Mouse (Mus musculus): Measurements from ENCODE around the gene Kcnip1. TPM values are rescaled to one million over a fixed set of nuclear protein-coding genes. Genes with fewer than 3 reads are reported as not detected.

Kcnip1 gene
- polyA plus RNA-seq, 1 experiment from 2014 or later = 14.4 TPM

DNA sequence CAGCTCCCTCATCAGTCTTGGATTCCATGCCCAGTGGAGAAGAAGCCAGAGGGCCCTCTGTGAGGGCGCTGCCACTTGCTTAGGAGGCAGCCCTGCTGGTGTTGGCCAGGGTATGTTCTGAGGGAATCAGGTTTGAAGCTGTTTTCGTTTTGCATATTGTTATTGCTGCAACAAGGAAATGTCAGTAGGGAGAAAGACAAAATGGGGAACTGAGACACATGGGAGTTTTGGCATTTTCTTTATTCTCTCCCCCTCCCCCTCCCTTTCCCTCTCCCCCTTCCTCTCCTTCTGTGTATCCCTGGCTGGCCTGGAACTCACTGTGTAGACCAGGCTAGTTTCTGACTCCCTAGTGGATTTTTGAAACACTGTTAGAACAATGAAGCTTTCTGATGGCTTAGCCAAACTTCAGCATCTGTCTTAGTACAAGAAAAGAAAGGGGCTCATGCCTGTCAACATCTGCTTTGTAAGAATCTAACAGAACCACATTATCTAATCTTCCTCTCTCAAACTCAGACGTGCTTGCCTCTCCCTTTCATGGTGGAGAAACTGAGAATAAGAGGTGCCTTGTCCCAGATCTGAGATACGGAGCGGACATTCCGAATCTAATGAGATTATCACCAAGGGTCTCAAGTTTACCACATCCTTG, 19.2 kb upstream of the Kcnip1 start:
- WGBS = 82% methylated on average over 6 of the region's 6 CpGs
- Histone ChIP-seq H3K4me1 (replicated peaks; ENCODE audit: control insufficient read depth, insufficient read depth, low read length) (no peaks in the 10 kb centered on the region), H3K27ac (ENCODE audit: low read depth, low read length) (no peak overlapping the region), H3K27me3 (ENCODE audit: control insufficient read depth, insufficient read depth, low read length) (no peaks in the 10 kb centered on the region), H3K4me2 (replicated peaks; ENCODE audit: low read depth, low read length) (no peak overlapping the region), H3K9me3 (ENCODE audit: control insufficient read depth, low read length) (no peaks in the 10 kb centered on the region), H3K36me3 (ENCODE audit: control insufficient read depth, insufficient read depth, low read length) (no peaks in the 10 kb centered on the region), H3K4me3 (ENCODE audit: low read depth, low read length) (no peak overlapping the region), H3K9ac (ENCODE audit: low read depth, low read length) (no peak overlapping the region)
- DNase-seq (ENCODE audit: low spot score) = no peak
- no peak for ATAC-seq (ENCODE audit: low FRiP score)

DNA sequence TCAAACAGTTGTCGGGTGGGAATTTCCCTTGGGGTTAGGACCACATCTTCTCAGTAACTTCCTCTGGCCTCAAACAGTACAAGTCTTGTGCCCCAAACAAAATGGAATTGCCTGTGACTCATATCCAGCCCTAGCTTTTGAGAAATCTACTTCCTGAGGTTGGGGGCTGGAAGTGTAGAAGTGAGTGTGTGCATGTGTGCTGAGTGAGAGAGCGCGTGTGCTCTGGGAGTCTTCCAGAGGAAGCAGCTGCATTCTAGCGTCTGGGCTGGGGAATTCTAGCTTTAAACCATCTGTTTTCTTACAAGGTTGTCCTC, 17.9 kb upstream of the Kcnip1 start:
- Histone ChIP-seq H3K27ac (ENCODE audit: low read depth, low read length) (no peak overlapping the region), H3K9me3 (ENCODE audit: control insufficient read depth, low read length) (no peaks in the 10 kb centered on the region), H3K27me3 (ENCODE audit: control insufficient read depth, insufficient read depth, low read length) (no peaks in the 10 kb centered on the region), H3K9ac (ENCODE audit: low read depth, low read length) (no peak overlapping the region), H3K4me2 (replicated peaks; ENCODE audit: low read depth, low read length) (no peak overlapping the region), H3K4me1 (replicated peaks; ENCODE audit: control insufficient read depth, insufficient read depth, low read length) (no peaks in the 10 kb centered on the region), H3K36me3 (ENCODE audit: control insufficient read depth, insufficient read depth, low read length) (no peaks in the 10 kb centered on the region), H3K4me3 (ENCODE audit: low read depth, low read length) (no peak overlapping the region)
- WGBS = 70% methylated on average over 4 of the region's 4 CpGs
- DNase-seq (ENCODE audit: low spot score) (no peak), ATAC-seq (ENCODE audit: low FRiP score) (no peak)

DNA sequence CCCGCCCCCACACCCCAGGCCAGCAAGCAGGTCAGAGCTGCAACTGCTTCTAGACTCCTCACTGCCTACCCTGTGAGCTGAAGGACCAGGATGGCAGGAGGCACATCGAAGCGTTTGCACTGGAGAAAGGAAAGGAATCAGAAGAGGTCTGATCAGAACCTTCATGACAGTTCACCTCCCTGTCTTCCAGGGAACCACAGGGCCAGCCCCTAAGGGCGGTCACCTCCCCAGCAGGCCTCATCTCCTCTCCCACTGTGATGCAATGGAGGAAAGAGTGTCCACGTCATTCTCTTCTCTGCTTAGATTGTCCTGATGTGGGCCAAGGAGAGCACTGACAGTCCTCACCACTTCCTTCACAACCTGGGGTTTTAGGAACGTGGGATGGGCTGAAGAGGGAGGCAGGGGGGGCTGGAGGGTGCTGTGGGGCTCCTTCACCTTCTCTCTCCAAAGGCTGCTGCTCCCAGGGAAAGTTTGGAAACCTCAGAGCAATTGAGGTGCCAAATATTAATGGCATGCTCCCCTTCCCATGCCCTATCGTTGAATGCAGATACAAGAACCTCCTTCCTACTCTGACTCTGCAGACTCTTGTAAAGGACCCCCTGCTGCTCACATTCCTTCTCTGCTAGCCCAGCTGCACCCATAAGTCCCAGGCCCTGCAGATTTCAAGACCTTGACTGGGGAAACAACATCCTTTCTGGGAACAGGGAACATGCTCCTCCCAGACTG, 17.3 kb upstream of the Kcnip1 start:
- H3K27ac ChIP-seq (ENCODE audit: low read depth, low read length) = no peak overlapping the region
- 80% methylated on average over 7 of the region's 7 CpGs for WGBS
- H3K9me3 ChIP-seq (ENCODE audit: control insufficient read depth, low read length) = no peaks in the 10 kb centered on the region
- DNase-seq (ENCODE audit: low spot score) = no peak
- no peaks in the 10 kb centered on the region for H3K27me3 ChIP-seq (ENCODE audit: control insufficient read depth, insufficient read depth, low read length)
- no peak overlapping the region for H3K4me3 ChIP-seq (ENCODE audit: low read depth, low read length)
- no peak overlapping the region for H3K4me2 ChIP-seq (replicated peaks; ENCODE audit: low read depth, low read length)
- H3K4me1 ChIP-seq (replicated peaks; ENCODE audit: control insufficient read depth, insufficient read depth, low read length) = no peaks in the 10 kb centered on the region
- no peaks in the 10 kb centered on the region for H3K36me3 ChIP-seq (ENCODE audit: control insufficient read depth, insufficient read depth, low read length)
- no peak overlapping the region for H3K9ac ChIP-seq (ENCODE audit: low read depth, low read length)
- ATAC-seq (ENCODE audit: low FRiP score) = no peak

DNA sequence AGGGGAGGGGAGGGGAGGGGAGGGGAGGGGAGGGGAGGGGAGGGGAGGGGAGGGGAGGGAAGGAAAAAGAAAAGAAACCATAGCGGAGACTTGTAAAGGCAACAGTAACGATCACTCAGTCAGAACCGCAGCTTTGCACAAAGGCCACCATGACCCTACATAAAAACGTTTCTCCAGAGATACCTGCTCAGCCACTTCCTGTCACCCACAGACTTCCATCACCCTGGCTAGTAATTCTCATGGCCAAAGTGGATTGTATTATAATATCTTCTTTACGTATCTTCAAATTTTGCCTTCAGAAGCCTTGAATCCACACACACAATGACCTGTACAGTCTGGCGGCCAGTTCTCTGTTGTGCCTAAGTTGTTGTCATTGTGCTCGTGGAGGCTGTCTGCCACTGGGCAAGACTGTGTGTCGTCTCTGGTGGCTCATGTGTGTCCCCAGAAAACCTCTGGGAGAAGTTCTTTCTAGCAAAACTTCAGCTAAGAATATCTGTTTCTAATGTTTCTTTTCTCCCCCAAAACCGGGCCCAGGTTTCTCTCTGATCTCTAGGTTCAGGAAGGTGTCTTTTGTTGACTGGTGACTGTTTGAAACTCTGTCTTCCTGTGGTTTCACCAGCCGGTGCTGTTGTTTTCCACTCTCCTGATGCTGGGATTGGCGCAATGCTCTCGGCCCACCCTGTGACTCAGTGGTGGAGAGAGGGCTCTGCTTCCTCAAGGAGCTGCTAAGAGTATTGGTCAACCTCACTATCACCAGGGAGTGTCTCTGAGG, 16.6 kb upstream of the Kcnip1 start:
- Histone ChIP-seq H3K27ac (ENCODE audit: low read depth, low read length) (no peak overlapping the region), H3K9ac (ENCODE audit: low read depth, low read length) (no peak overlapping the region), H3K4me2 (replicated peaks; ENCODE audit: low read depth, low read length) (no peak overlapping the region), H3K4me3 (ENCODE audit: low read depth, low read length) (no peak overlapping the region), H3K36me3 (ENCODE audit: control insufficient read depth, insufficient read depth, low read length) (no peaks in the 10 kb centered on the region), H3K4me1 (replicated peaks; ENCODE audit: control insufficient read depth, insufficient read depth, low read length) (no peaks in the 10 kb centered on the region), H3K9me3 (ENCODE audit: control insufficient read depth, low read length) (no peaks in the 10 kb centered on the region), H3K27me3 (ENCODE audit: control insufficient read depth, insufficient read depth, low read length) (no peaks in the 10 kb centered on the region)
- WGBS = 80% methylated on average over 12 of the region's 12 CpGs
- ATAC-seq (ENCODE audit: low FRiP score) (no peak), DNase-seq (ENCODE audit: low spot score) (no peak)

DNA sequence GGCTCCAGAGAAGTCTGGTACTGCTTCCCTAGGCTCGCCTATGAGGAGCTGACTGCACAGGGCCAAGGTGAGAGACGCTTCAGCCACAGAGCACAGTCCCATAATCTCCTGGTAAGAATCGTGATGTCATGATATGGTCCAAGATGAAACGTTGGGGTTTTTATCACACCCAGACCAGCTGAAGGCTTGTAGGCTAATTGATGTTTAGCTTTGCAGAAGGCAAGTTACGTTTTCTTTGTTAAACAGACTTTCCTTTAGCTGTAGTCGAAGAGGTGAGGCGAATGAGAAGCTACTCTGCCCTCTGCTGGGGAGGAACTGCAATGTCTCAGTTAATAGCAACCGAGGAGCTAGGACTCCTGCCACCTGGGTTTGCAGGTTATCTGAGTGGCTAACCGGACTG, 15.8 kb upstream of the Kcnip1 start:
- no peaks in the 10 kb centered on the region for H3K4me1 ChIP-seq (replicated peaks; ENCODE audit: control insufficient read depth, insufficient read depth, low read length)
- no peaks in the 10 kb centered on the region for H3K36me3 ChIP-seq (ENCODE audit: control insufficient read depth, insufficient read depth, low read length)
- H3K27ac ChIP-seq (ENCODE audit: low read depth, low read length) = no peak overlapping the region
- peak; percentile 64 for DNase-seq (ENCODE audit: low spot score)
- no peaks in the 10 kb centered on the region for H3K27me3 ChIP-seq (ENCODE audit: control insufficient read depth, insufficient read depth, low read length)
- H3K4me2 ChIP-seq (replicated peaks; ENCODE audit: low read depth, low read length) = no peak overlapping the region
- no peak overlapping the region for H3K4me3 ChIP-seq (ENCODE audit: low read depth, low read length)
- 52% methylated on average over 9 of the region's 9 CpGs for WGBS
- no peak overlapping the region for H3K9ac ChIP-seq (ENCODE audit: low read depth, low read length)
- no peak for ATAC-seq (ENCODE audit: low FRiP score)
- H3K9me3 ChIP-seq (ENCODE audit: control insufficient read depth, low read length) = no peaks in the 10 kb centered on the region

DNA sequence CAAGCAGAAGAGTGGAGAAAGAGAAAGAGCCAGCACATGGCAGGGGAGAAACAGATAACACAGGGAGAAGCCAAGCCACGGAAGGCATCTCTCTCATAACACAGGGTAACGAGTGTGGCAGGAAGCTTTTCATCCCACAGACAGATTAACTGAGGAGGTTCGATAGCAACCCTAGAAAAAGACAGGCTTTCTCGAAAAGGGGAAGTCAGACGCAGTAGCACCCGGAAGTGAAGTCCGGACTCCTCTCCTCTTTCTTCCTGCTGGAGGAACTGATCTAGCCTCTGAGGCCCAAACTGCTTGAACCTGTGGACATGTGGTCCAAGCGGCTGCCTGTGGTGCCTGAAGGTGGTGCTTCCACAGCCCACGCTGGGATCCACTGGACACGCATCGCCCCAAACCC, 15.3 kb upstream of the Kcnip1 start:
- no peak for ATAC-seq (ENCODE audit: low FRiP score)
- H3K4me3 ChIP-seq (ENCODE audit: low read depth, low read length) = no peak overlapping the region
- no peak for DNase-seq (ENCODE audit: low spot score)
- H3K9ac ChIP-seq (ENCODE audit: low read depth, low read length) = no peak overlapping the region
- H3K36me3 ChIP-seq (ENCODE audit: control insufficient read depth, insufficient read depth, low read length) = no peaks in the 10 kb centered on the region
- no peaks in the 10 kb centered on the region for H3K9me3 ChIP-seq (ENCODE audit: control insufficient read depth, low read length)
- no peak overlapping the region for H3K27ac ChIP-seq (ENCODE audit: low read depth, low read length)
- 92% methylated on average over 11 of the region's 11 CpGs for WGBS
- H3K4me1 ChIP-seq (replicated peaks; ENCODE audit: control insufficient read depth, insufficient read depth, low read length) = no peaks in the 10 kb centered on the region
- H3K4me2 ChIP-seq (replicated peaks; ENCODE audit: low read depth, low read length) = no peak overlapping the region
- H3K27me3 ChIP-seq (ENCODE audit: control insufficient read depth, insufficient read depth, low read length) = no peaks in the 10 kb centered on the region

DNA sequence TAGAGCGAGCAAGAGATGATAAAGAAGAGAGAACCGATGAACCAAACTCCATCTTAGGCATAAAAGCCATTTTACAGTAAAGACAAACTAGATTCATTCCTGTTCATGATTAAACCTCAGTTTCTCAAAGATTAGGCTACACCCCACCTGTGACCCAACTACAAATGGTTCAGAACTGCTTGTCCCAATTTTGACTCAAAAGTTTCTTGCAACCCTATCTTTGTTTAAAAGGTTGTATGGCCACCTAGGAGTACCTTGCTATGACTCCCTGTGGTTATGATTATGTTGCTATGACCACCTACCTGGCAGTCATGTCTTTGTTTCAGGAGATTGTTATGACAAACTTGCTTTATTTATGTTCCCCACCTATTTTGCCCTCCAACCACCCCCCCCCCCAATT, 14.7 kb upstream of the Kcnip1 start:
- no peaks in the 10 kb centered on the region for H3K27me3 ChIP-seq (ENCODE audit: control insufficient read depth, insufficient read depth, low read length)
- 94% methylated on average over 2 of the region's 2 CpGs for WGBS
- no peaks in the 10 kb centered on the region for H3K9me3 ChIP-seq (ENCODE audit: control insufficient read depth, low read length)
- no peak overlapping the region for H3K27ac ChIP-seq (ENCODE audit: low read depth, low read length)
- no peak overlapping the region for H3K9ac ChIP-seq (ENCODE audit: low read depth, low read length)
- DNase-seq (ENCODE audit: low spot score) = no peak
- no peak overlapping the region for H3K4me2 ChIP-seq (replicated peaks; ENCODE audit: low read depth, low read length)
- H3K4me1 ChIP-seq (replicated peaks; ENCODE audit: control insufficient read depth, insufficient read depth, low read length) = no peaks in the 10 kb centered on the region
- H3K4me3 ChIP-seq (ENCODE audit: low read depth, low read length) = no peak overlapping the region
- ATAC-seq (ENCODE audit: low FRiP score) = no peak
- H3K36me3 ChIP-seq (ENCODE audit: control insufficient read depth, insufficient read depth, low read length) = no peaks in the 10 kb centered on the region

DNA sequence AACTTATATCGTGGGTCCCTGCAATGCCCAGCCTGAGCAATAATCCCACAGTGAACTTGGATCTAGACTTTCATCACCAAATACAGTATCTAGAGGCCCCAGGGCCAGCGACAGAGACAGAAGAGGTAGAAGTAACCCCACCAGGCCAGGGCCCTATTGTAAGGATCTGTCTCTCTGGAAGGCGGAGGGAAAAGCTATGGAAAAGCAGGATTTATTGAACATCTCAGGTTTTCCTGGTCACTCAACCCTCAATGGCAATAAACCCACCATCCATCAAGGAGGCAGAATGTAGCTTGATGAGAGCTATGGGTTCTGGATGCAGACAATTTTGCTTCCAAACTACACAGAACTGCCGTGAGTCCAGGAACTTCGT, 9.6 kb upstream of the Kcnip1 start:
- Histone ChIP-seq H3K27me3 (ENCODE audit: control insufficient read depth, insufficient read depth, low read length) (no peaks in the 10 kb centered on the region), H3K27ac (ENCODE audit: low read depth, low read length) (no peak overlapping the region), H3K9ac (ENCODE audit: low read depth, low read length) (no peak overlapping the region), H3K4me3 (ENCODE audit: low read depth, low read length) (no peak overlapping the region), H3K9me3 (ENCODE audit: control insufficient read depth, low read length) (no peaks in the 10 kb centered on the region), H3K4me2 (replicated peaks; ENCODE audit: low read depth, low read length) (no peak overlapping the region), H3K4me1 (replicated peaks; ENCODE audit: control insufficient read depth, insufficient read depth, low read length) (no peaks in the 10 kb centered on the region), H3K36me3 (ENCODE audit: control insufficient read depth, insufficient read depth, low read length) (no peaks in the 10 kb centered on the region)
- WGBS = 80% methylated on average over 5 of the region's 5 CpGs
- ATAC-seq (ENCODE audit: low FRiP score) = no peak
- no peak for DNase-seq (ENCODE audit: low spot score)

Measured in hindbrain, embryonic 11.5 days (tissue).